Mouse (Mus musculus) T-helper 17 cell (primary cell): ENCODE measurements around the gene 2210408I21Rik.
"Not testable (repeated sequence)": the region's sequence is repeated elsewhere in the genome, so short reads cannot be mapped to it uniquely, and the experiment has no call there.

ENCODE experiments used
- in situ Hi-C, 2 experiments: fragments of 300-600 bp; cut with MboI, MseI; formaldehyde crosslinking; loops; 1 replicate in 1 of 2; 2 replicates in 1 of 2; pipeline ENCODE4 v1.15.1; 2025; ENCODE audit warnings: high pct_unique_total_duplicates in 2 of 2

2210408I21Rik gene

GRCm38 (mm10) chr13:77134931-77135620 lies at the start of gene 2210408I21Rik, which contains the start of gene Slf1:
TSS of gene 2210408I21Rik (plus strand) at chr13:77135540.
TSS of gene Slf1 (minus strand) at chr13:77135473.
- in situ Hi-C loops = no loop called here

- in situ Hi-C loops = not testable (repeated sequence)
Measured at GRCm38 (mm10) chr13:77092876-77093275, 42.5 kb upstream of the 2210408I21Rik start.

GRCm38 (mm10) chr13:77107734-77108133 lies 27.6 kb upstream of the 2210408I21Rik start:
- in situ Hi-C loops = no loop called here

GRCm38 (mm10) chr13:77118695-77119094 lies 16.6 kb upstream of the 2210408I21Rik start:
- in situ Hi-C loops = no loop called here

- in situ Hi-C loops = no loop called here
Measured at GRCm38 (mm10) chr13:77125159-77125558, 10.2 kb upstream of the 2210408I21Rik start.

GRCm38 (mm10) chr13:77128240-77128639 lies 7.1 kb upstream of the 2210408I21Rik start:
- in situ Hi-C loops = no loop called here

- in situ Hi-C loops = no loop called here
Measured at GRCm38 (mm10) chr13:77131132-77131531, 4.2 kb upstream of the 2210408I21Rik start.

GRCm38 (mm10) chr13:77135621-77135981 lies 261 bp downstream of the 2210408I21Rik start:
- in situ Hi-C loops = no loop called here

GRCm38 (mm10) chr13:77140890-77141289 lies 5.5 kb downstream of the 2210408I21Rik start:
- in situ Hi-C loops = no loop called here

GRCm38 (mm10) chr13:77177931-77178330 lies 42.6 kb downstream of the 2210408I21Rik start:
- in situ Hi-C loops = no loop called here

GRCm38 (mm10) chr13:77190606-77191005 lies 55.3 kb downstream of the 2210408I21Rik start:
- in situ Hi-C loops = loop anchor here in 1 of 2 experiments (10.0 kb wide), 1 partner anchor 216 kb away; no protein-coding TSS in a partner anchor

- in situ Hi-C loops = loop anchor here in 1 of 2 experiments (10.0 kb wide), 1 partner anchor 217 kb away; no protein-coding TSS in a partner anchor
Measured at GRCm38 (mm10) chr13:77192201-77192600, 56.9 kb downstream of the 2210408I21Rik start.

GRCm38 (mm10) chr13:77208764-77209418 lies 73.6 kb downstream of the 2210408I21Rik start:
- in situ Hi-C loops = loop anchor here in 1 of 2 experiments (10.0 kb wide), 1 partner anchor 1376 kb away; no protein-coding TSS in a partner anchor

GRCm38 (mm10) chr13:77213196-77213595 lies 77.9 kb downstream of the 2210408I21Rik start:
- in situ Hi-C loops = no loop called here

- in situ Hi-C loops = no loop called here
Measured at GRCm38 (mm10) chr13:77215460-77215859, 80.1 kb downstream of the 2210408I21Rik start.

- in situ Hi-C loops = no loop called here
Measured at GRCm38 (mm10) chr13:77217672-77218280, 82.4 kb downstream of the 2210408I21Rik start.

- in situ Hi-C loops = no loop called here
Measured at GRCm38 (mm10) chr13:77221072-77221471, 85.7 kb downstream of the 2210408I21Rik start.

GRCm38 (mm10) chr13:77256541-77256940 lies 121.2 kb downstream of the 2210408I21Rik start:
- in situ Hi-C loops = no loop called here

GRCm38 (mm10) chr13:77262715-77263338 lies 127.5 kb downstream of the 2210408I21Rik start:
- in situ Hi-C loops = no loop called here

GRCm38 (mm10) chr13:77263400-77264179 lies 128.2 kb downstream of the 2210408I21Rik start:
- in situ Hi-C loops = no loop called here

GRCm38 (mm10) chr13:77264481-77264880 lies 129.1 kb downstream of the 2210408I21Rik start:
- in situ Hi-C loops = no loop called here
